Mouse (Mus musculus) CH12.LX (cell line): ENCODE measurements around the gene Calm4. TPM values are rescaled to one million over a fixed set of nuclear protein-coding genes. Genes with fewer than 3 reads are reported as not detected.

Experiments used
- DNase-seq: peaks from one replicate; pipeline ENCODE4 v3.0.0-alpha.2; 2013; ENCODE audit errors: extremely low read depth
- H3K27ac ChIP-seq: 2 replicates; pipeline ENCODE4 v1.5.1; 2012; ENCODE audit warnings: low read depth, mild to moderate bottlenecking, control low read depth, moderate library complexity; ENCODE audit not compliant: insufficient read depth
- H3K27me3 ChIP-seq: replicated peaks from 2 replicates; pipeline ENCODE3; 2012; ENCODE audit warnings: inconsistent platforms
- H3K36me3 ChIP-seq, 2 experiments: replicated peaks in 1 of 2; 2 replicates each; pipeline versions ENCODE3 to v1.6.1; 2012; ENCODE audit warnings: inconsistent platforms in 1 of 2, low read length in 1 of 2, mild to moderate bottlenecking in 1 of 2, mixed read lengths in 1 of 2, moderate library complexity in 1 of 2; ENCODE audit not compliant: control insufficient read depth in 1 of 2, insufficient read depth in 1 of 2
- H3K4me1 ChIP-seq, 2 experiments: 2 replicates each; pipeline ENCODE4 v1.6.1; 2012; ENCODE audit warnings: inconsistent platforms in 1 of 2, moderate library complexity in 1 of 2; ENCODE audit not compliant: insufficient read depth in 2 of 2, control insufficient read depth in 1 of 2
- H3K4me2 ChIP-seq: 2 replicates; pipeline ENCODE4 v1.6.1; 2012; ENCODE audit warnings: low read depth, mild to moderate bottlenecking, control low read depth; ENCODE audit not compliant: poor library complexity, insufficient read depth, severe bottlenecking
- H3K4me3 ChIP-seq, 3 experiments: fragments of 150-350 bp in 1 of 3; sonication (generic) in 1 of 3; replicated peaks in 1 of 3; 2 replicates each; pipeline versions ENCODE3 to v1.5.1; 2011 to 2012; ENCODE audit warnings: low read depth in 2 of 3, low read length in 2 of 3, mild to moderate bottlenecking in 2 of 3, moderate library complexity in 2 of 3, control low read depth in 1 of 3, improper control_type of control experiment in 1 of 3, inconsistent platforms in 1 of 3, mixed read lengths in 1 of 3; ENCODE audit not compliant: poor library complexity in 1 of 3
- H3K79me2 ChIP-seq: replicated peaks from 2 replicates; pipeline ENCODE4 v1.6.1; 2012; ENCODE audit warnings: mild to moderate bottlenecking, moderate library complexity; ENCODE audit not compliant: control insufficient read depth, poor library complexity, insufficient read depth, severe bottlenecking; ENCODE audit errors: extremely low read depth
- H3K9ac ChIP-seq: 2 replicates; pipeline ENCODE4 v1.6.1; 2012; ENCODE audit warnings: low read depth, mild to moderate bottlenecking, control low read depth, moderate library complexity; ENCODE audit not compliant: insufficient read depth
- H3K9me3 ChIP-seq: replicated peaks from 2 replicates; pipeline ENCODE3; 2012; ENCODE audit warnings: low read length, inconsistent platforms, mixed read lengths
- BHLHE40 ChIP-seq: IDR thresholded peaks from 2 replicates; pipeline ENCODE4 v1.6.1; 2011; ENCODE audit warnings: mild to moderate bottlenecking, low read depth, low read length, improper control_type of control experiment
- CHD2 ChIP-seq: IDR thresholded peaks from 2 replicates; pipeline ENCODE4 v1.6.1; 2011; ENCODE audit warnings: low read length, improper control_type of control experiment
- E2F4 ChIP-seq: IDR thresholded peaks from 2 replicates; pipeline ENCODE4 v1.6.1; 2011; ENCODE audit warnings: low read depth, low read length, improper control_type of control experiment; ENCODE audit not compliant: insufficient replicate concordance
- ELF1 ChIP-seq: IDR thresholded peaks from 2 replicates; pipeline ENCODE4 v1.6.1; 2014; ENCODE audit warnings: low read depth, mild to moderate bottlenecking, inconsistent platforms, low read length, improper control_type of control experiment
- EP300 ChIP-seq: IDR thresholded peaks from 2 replicates; pipeline ENCODE4 v1.6.1; 2011; ENCODE audit warnings: low read length, improper control_type of control experiment
- ETS1 ChIP-seq: conservative IDR thresholded peaks from 2 replicates; pipeline ENCODE4 v1.6.1; 2012; ENCODE audit warnings: low read depth, mild to moderate bottlenecking, inconsistent platforms, low read length, improper control_type of control experiment, moderate library complexity
- GABPA ChIP-seq: IDR thresholded peaks from 2 replicates; pipeline ENCODE4 v1.6.1; 2012; ENCODE audit warnings: low read depth, low read length, improper control_type of control experiment, inconsistent platforms; ENCODE audit not compliant: insufficient replicate concordance
- IRF4 ChIP-seq: IDR thresholded peaks from 2 replicates; pipeline ENCODE4 v1.6.1; 2014; ENCODE audit warnings: low read depth, mild to moderate bottlenecking, inconsistent platforms, low read length, improper control_type of control experiment
- JUN ChIP-seq: IDR thresholded peaks from 2 replicates; pipeline ENCODE4 v1.6.1; 2011; ENCODE audit warnings: low read depth, mild to moderate bottlenecking, low read length, improper control_type of control experiment, moderate library complexity; ENCODE audit not compliant: insufficient read depth
- JUND ChIP-seq: conservative IDR thresholded peaks from 2 replicates; pipeline ENCODE4 v1.6.1; 2011; ENCODE audit warnings: low read depth, low read length, improper control_type of control experiment
- MAFK ChIP-seq: IDR thresholded peaks from 2 replicates; pipeline ENCODE4 v1.6.1; 2011; ENCODE audit warnings: low read length, improper control_type of control experiment; ENCODE audit not compliant: insufficient replicate concordance
- MYC ChIP-seq: IDR thresholded peaks from 2 replicates; pipeline ENCODE4 v1.6.1; 2011; ENCODE audit warnings: low read depth, mild to moderate bottlenecking, improper control_type of control experiment, low read length
- NELFE ChIP-seq: IDR thresholded peaks from 2 replicates; pipeline ENCODE4 v1.6.1; 2011; ENCODE audit warnings: low read depth, low read length, improper control_type of control experiment
- NRF1 ChIP-seq: IDR thresholded peaks from 2 replicates; pipeline ENCODE4 v1.6.1; 2014; ENCODE audit warnings: low read depth, mild to moderate bottlenecking, inconsistent platforms, low read length, improper control_type of control experiment, moderate library complexity
- POLR2A ChIP-seq: IDR thresholded peaks from 2 replicates; pipeline ENCODE4 v1.6.1; 2011; ENCODE audit warnings: low read depth, mild to moderate bottlenecking, improper control_type of control experiment, low read length
- POLR2AphosphoS2 ChIP-seq: IDR thresholded peaks from 2 replicates; pipeline ENCODE4 v1.6.1; 2011; ENCODE audit warnings: low read depth, low read length, improper control_type of control experiment
- RAD21 ChIP-seq: IDR thresholded peaks from 2 replicates; pipeline ENCODE4 v1.6.1; 2011; ENCODE audit warnings: low read depth, mild to moderate bottlenecking, low read length, improper control_type of control experiment, moderate library complexity
- SMC3 ChIP-seq: IDR thresholded peaks from 2 replicates; pipeline ENCODE4 v1.6.1; 2011; ENCODE audit warnings: low read depth, low read length, improper control_type of control experiment
- UBTF ChIP-seq: IDR thresholded peaks from 2 replicates; pipeline ENCODE4 v1.6.1; 2012; ENCODE audit warnings: low read depth, mild to moderate bottlenecking, inconsistent platforms, low read length, improper control_type of control experiment, moderate library complexity
- USF2 ChIP-seq: conservative IDR thresholded peaks from 2 replicates; pipeline ENCODE4 v1.6.1; 2011; ENCODE audit warnings: low read depth, low read length, improper control_type of control experiment
- ZC3H11A ChIP-seq: IDR thresholded peaks from 2 replicates; pipeline ENCODE4 v1.6.1; 2012; ENCODE audit warnings: low read depth, mild to moderate bottlenecking, inconsistent platforms, low read length, improper control_type of control experiment
- ZKSCAN1 ChIP-seq: IDR thresholded peaks from 2 replicates; pipeline ENCODE4 v1.6.1; 2012; ENCODE audit warnings: low read depth, inconsistent platforms, low read length, improper control_type of control experiment, borderline replicate concordance
- ZMIZ1 ChIP-seq: IDR thresholded peaks from 2 replicates; pipeline ENCODE4 v1.6.1; 2012; ENCODE audit warnings: low read depth, mild to moderate bottlenecking, inconsistent platforms, low read length, improper control_type of control experiment
- dilution Hi-C: fragments of 300-500 bp; cut with MboI; formaldehyde crosslinking; loops from 2 replicates; pipeline ENCODE4 v1.14.3; 2020; ENCODE audit warnings: low sequenced_read_pairs; ENCODE audit not compliant: extremely low pct_unique_long_range_greater_than_20kb, extremely low pct_ligation_motif_present
- in situ Hi-C: fragments of 300-500 bp; cut with MboI; formaldehyde crosslinking; loops from 3 replicates; pipeline ENCODE4 v1.14.3; 2019; ENCODE audit warnings: low sequenced_read_pairs, low pct_ligation_motif_present, low pct_unique_long_range_greater_than_20kb, mixed read lengths
- polyA plus RNA-seq: library from polyadenylated mRNA; unstranded; fragments of >175 nt; gene quantifications from 2 replicates; pipeline ENCODE4 v1.2.1, GENCODE M21; 2012; ENCODE audit warnings: low read depth; ENCODE audit not compliant: insufficient read length
- total RNA-seq, 2 experiments: library from RNA; depleted of rRNA; stranded (reverse); fragments of 300-350 nt in 1 of 2; fragments of >200 nt in 1 of 2; gene quantifications; 2 replicates each; pipeline ENCODE4 v1.2.3; 2012 to 2014

Calm4 gene
- total and polyA plus RNA-seq, 3 experiments, result not detected

DNA sequence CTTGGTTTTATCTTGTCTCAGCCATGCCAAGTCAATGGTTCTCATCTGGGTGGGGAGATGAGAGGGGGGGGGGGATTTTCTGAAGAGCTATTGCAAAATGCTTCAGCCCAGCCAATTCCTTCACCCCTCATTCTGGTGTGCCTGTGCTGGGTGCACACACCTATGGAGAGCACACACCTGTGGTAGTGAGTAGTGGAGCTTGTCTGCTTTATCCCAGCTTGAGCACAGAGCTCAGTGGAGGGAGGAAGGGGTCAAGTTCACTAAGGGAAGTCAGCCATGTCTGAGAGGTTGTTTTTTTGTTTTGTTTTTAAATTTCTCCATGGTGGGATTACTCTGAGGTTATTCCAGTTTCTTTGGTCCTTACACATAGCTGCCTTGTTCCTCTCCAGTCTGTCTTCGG lies 18.7 kb downstream of the Calm4 start:
- Histone ChIP-seq H3K9me3 (no peaks in the 10 kb centered on the region), H3K4me1 (peaks cover 0 to 14% of the 10 kb centered on the region in 2 experiments; a peak in 2 of 4 replicates), H3K79me2 (no peaks in the 10 kb centered on the region), H3K27me3 (no peaks in the 10 kb centered on the region), H3K27ac (no peak overlapping the region), H3K4me3 (no peak overlapping the region), H3K4me2 (no peak overlapping the region), H3K9ac (no peak overlapping the region), H3K36me3 (no peaks in the 10 kb centered on the region)
- in situ Hi-C loops (no loop called here), dilution Hi-C loops (no loop called here)
- DNase-seq, result no peak
- TF ChIP-seq ZKSCAN1 (no peak), ZC3H11A (no peak), POLR2AphosphoS2 (no peak), EP300 (no peak), BHLHE40 (no peak), ZMIZ1 (no peak), SMC3 (no peak), E2F4 (no peak), JUN (no peak), MAFK (no peak), USF2 (no peak), JUND (no peak), POLR2A (no peak), GABPA (no peak), ETS1 (no peak), UBTF (no peak), RAD21 (no peak)

DNA sequence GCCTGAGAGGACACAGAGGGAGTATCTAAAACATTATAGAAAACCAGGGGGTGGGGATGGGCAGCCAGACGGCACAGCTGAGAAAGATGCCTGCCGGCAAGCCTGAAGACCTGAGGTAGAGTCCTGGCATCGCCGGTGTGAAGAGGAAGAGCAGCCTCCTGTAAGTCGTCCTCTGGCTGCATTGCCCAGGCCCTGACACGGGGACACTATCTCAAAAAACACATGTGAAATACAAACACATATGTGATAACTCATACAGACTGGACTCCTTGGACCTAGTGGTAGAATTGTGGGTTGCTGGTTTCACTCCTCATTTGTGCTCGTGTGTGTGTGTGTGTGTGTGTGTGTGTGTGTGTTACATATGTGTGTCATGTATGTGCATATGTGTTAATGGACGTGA lies 23.7 kb downstream of the Calm4 start:
- Histone ChIP-seq H3K4me2 (no peak overlapping the region), H3K4me3 (no peak overlapping the region), H3K27ac (no peak overlapping the region), H3K27me3 (no peaks in the 10 kb centered on the region), H3K79me2 (no peaks in the 10 kb centered on the region), H3K36me3 (no peaks in the 10 kb centered on the region), H3K9ac (no peak overlapping the region), H3K9me3 (no peaks in the 10 kb centered on the region), H3K4me1 (peaks cover 0 to 6% of the 10 kb centered on the region in 2 experiments; a peak in 2 of 4 replicates)
- TF ChIP-seq MYC, result no peak
- no peak for TF ChIP-seq IRF4
- TF ChIP-seq NRF1, result no peak
- no peak for TF ChIP-seq SMC3
- TF ChIP-seq ETS1, result no peak
- TF ChIP-seq ELF1, result no peak
- TF ChIP-seq NELFE, result no peak
- no peak for TF ChIP-seq CHD2
- TF ChIP-seq GABPA, result no peak
- TF ChIP-seq E2F4, result no peak
- TF ChIP-seq BHLHE40, result no peak
- in situ Hi-C loops (no loop called here), dilution Hi-C loops (no loop called here)
- no peak for DNase-seq
